Mouse (Mus musculus) spleen, adult 12 weeks (tissue): ENCODE results near the gene Olfr890.
"Not testable (repeated sequence)": the region's sequence is repeated elsewhere in the genome, so short reads cannot be mapped to it uniquely, and the experiment has no call there.

ENCODE experiments used
- DNase-seq: peaks from one replicate; pipeline ENCODE4 v3.0.0; 2022; ENCODE audit warnings: low spot score

Gene Olfr890

DNA sequence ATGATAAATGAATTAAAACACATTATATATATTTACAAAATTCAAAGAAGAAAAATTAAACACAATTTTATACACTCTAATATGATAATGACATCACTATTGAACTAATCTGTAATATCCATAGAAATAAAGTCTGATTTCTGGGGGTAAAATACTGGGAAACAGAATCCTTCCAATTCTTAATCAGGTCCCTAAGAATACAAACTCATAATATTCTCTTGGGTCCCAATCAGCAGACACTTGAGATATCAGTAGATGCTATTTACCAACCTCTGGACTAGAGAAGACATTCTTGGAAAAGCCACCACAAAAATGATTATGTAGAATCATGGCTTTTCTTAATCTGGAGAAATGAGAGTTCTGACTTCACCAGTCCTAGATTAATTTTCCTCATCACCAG, at the start of gene Olfr890:
Gene Olfr890 (plus strand): TSS at position 301 of the 400 bp plus-strand sequence.
- DNase-seq: no peak

DNA sequence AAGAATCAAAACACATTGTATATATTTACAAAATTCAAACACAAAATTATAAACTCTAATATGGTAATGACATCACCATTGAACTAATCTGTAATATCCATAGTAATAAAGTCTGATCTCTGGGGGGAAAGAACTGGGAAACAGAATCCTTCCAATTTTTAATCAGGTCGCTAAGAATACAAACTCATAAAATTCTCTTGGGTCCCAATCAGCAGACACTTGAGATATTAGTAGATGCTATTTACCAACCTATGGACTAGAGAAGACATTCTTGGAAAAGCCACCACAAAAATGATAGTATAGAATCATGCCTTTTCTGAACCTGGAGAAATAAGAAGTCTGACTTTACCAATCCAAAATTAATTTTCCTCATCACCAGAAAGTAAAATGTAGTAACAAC, 34.5 kb upstream of the Olfr890 start, which contains the start of gene Olfr888:
Gene Olfr888 (plus strand): TSS at position 301 of the 400 bp plus-strand sequence.
- no peak for DNase-seq

DNA sequence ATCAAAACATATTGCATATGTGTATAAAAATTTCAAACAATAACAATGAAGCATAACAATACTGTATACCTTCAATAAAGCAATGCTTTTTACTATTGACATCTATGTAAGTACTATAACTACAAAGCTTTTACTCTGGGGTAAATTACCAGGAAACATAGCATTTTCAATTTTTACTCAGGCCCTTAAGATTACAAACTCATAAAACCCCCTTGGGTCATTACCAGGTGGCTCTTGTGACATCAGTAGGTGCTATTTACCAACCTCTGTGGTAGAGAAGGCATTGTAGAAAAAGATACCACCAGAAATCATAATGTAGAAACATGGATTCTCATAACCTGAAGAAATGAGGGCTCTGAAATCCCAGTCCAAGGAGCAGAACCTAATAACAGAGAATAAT, 27.4 kb upstream of the Olfr890 start, which contains the start of gene Olfr889:
Gene Olfr889 (plus strand): TSS at position 301 of the 400 bp plus-strand sequence.
- DNase-seq: no peak

DNA sequence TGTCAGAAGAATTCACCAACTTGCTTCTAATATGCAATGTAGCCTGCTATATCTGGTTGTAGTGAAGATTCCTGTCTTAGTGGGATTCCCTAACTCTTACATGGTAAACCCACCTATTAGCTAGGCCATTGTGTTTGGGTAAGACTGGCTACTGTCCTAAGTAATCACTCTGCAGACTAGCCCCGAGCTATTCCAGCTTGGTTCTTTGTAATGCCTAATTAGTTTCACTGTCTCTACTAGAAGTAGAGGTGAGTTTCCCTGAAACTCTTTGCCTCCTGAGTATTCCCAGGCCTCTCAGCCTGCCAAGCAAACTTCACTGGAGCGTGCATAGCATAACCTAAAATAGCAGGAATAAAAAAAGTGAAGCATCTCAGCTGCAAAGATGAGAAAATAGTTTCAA, 26.0 kb downstream of the Olfr890 start:
- not testable (repeated sequence) for DNase-seq

GRCm38 (mm10) chr9:38180721-38181120, 38.4 kb downstream of the Olfr890 start, which contains the start of gene Olfr891:
TSS of gene Olfr891 (minus strand) at chr9:38180821.
- no peak for DNase-seq
